Mouse (Mus musculus) ovary, postnatal 14 days (tissue): ENCODE results near the gene Ddx18.

Experiments
- DNase-seq: peaks from one replicate; pipeline ENCODE4 v3.0.0; 2022; ENCODE audit warnings: low spot score

Ddx18 gene

DNA sequence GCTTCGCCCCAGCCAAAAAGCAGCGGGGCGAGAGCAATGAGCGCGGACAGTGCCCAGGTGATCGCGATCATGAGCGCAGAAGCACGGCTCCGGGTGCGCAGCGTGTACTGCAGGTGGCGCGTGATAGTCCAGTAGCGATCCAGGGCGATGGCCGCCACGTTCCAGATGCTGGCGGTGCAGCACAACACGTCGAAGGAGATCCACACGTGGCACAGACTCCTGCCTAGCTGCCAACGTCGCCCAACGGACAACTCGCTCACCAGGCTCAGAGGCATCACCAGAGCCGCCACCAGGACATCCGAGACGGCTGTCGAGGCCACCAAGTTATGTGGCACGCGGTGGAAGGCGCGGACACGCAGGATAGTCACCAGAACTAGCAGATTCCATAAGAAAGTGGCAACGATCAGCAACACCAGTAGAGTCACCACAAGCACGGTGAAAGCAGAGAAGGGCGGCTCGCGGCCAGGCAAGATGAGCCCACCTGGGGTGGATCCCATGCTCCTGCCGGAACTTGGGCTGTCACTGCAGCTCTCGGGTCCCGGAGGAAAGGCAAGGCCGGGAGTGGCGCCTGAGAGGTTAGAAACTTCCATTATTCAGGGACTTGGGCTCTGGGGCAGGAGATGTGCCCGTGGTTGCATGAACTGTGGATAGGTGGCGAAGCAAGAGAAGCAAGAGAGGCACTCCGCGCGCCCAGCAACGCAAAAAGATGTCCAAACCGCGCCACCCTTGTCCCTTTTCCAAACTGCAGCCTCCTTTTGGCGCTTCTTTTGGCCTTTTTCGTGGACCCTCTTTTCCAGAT, 40.0 kb downstream of the Ddx18 start:
- DNase-seq = no peak

DNA sequence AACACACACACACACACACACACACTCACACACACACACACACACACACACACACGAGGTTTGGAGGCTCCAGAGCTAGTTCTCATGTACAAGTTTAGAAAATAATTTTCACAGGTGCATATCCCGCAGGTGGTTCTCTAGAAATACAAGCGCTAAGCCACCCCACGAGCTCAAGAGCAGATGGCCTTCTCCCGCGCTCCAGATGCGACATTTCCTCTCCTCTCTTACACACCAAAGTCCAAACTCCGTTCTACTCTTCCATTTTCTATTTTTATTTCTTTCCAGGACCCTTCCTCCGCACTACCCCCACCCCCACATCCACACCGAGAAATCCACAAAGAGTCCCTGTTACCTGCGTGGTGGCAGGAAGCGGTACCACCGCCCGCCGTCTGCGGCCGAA, 40.7 kb downstream of the Ddx18 start:
- DNase-seq = no peak

DNA sequence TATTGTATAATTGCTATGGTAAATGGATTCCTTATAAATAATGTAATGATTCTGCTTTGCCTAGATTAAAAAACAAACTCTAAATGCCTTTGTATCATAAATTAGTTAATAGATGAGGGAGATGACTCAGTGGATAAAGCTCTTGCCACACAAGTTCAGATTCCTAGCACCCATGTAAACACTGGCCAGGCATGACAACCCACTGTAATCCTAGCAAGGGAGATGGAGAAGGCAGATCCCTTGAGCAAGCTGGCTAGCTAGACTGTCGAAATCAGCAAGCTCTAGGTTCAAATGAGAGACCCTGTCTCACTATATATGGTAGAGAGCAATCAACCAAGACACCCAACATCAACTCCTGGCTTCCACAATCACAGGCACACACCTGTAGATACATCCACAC, 49.2 kb downstream of the Ddx18 start:
- DNase-seq = no peak

DNA sequence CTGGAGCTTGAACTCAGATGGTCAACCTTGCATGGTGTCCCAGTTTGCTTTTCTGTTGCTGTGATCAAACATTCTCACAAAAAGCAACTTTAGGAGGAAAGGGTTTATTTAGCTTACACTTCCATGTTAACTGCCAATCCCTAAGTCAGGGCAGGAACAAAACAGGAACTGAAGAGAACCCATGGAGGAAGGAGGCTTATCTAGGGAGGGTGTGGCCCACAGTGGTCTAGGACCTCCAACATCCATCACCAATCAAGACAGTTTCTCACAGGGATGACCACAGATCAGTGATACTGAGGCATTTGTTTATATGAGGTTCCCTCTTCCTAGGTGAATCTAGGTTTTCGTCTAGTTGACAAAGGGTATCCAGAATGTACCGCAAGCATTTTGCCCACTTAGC, 55.8 kb downstream of the Ddx18 start:
- DNase-seq = no peak

DNA sequence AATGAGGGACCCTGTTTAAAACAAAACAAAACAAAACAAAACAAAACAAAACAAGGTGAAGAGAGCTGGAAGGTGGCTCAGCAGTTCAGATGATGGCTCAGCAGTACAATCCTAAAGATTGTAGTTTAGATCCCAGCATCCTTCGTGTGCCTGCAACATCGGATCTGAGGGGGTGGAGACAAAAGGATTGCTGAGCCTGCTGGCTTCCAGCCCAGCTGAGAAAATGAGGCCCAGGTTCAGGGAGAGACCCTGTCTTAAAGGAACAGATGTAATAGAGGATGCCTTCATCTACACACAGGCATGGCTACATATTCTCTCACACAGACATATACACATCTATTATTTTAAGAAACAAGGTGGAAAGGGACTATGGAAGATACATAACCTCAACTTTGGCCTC, 56.6 kb downstream of the Ddx18 start:
- DNase-seq = no peak

DNA sequence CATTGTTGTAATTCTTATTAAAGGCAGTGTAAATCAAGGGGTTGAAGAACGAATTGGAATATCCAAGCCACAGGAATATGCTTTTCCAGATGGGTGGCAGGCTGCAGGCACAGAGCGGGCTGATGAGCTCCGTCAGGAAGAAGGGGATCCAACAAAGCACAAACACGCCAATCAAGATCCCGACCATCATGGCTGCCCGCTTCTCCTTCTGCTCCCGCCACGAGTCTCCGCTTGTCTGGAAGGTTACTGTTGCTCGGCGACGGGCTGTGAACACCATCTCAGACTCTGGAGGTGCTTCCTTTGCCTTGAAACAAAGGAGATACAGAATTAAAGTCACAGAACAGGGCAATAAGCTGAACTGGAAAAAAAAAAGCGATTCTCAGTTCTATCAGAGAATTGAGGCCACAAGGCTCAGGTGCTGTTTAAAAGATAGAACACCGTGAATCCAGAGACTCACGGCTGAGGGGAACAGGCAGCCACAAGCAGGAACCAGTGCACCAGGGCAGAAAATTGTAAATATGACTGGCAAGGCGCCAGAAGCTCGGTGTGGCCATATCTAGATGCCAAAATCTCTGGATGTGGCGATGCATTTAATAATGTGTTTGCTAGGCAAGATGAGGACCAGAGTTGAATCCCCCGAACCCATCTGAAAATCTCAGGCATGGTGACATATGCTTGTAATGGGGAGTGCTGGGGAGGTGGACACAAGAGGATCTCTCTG, 57.2 kb downstream of the Ddx18 start:
- no peak for DNase-seq

GRCm38 (mm10) chr1:121508729-121509128, 59.1 kb downstream of the Ddx18 start:
- no peak for DNase-seq
